12 mouse cellular contexts compared by ENCODE assay signal in genomic region chr9:62554606-62555005, GRCm38 (mm10). TPM values are rescaled to one million over a fixed set of nuclear protein-coding genes. Genes with fewer than 3 reads are reported as not detected.
A peak's percentile ranks its signal among the peaks of the same experiment; 100 is the strongest.
DNase-seq lines count a peak whose midpoint lies in the region; ATAC-seq and TF ChIP-seq lines count a peak whose summit lies in the region.
"Had no signal": no experiment of that assay in that cellular context is flagged by ENCODE, and none has a peak within 500 bp of the region (broad histone marks: within the 10 kb centered on the region; RNA-seq: fewer than 3 reads in every experiment).

No protein-coding gene starts in this region.

- DNase-seq in left cerebral cortex, adult 2 months (ENCODE audit: extremely low spot score in 1 of 2, low spot score in 2 of 2): peak; percentile 54 to 61
- no peak for DNase-seq in urinary bladder, postnatal 14 days (ENCODE audit: low spot score)
- DNase-seq in testis, postnatal 14 days (ENCODE audit: low spot score): no peak
- no peak for DNase-seq in gastrocnemius, postnatal 14 days
- DNase-seq: gastrocnemius, postnatal 25 days; kidney, adult 11 months; thymus, adult 2 months had no signal

- no peaks in the 10 kb centered on the region for H3K27me3 ChIP-seq in embryonic facial prominence, embryonic 15.5 days
- H3K27me3 ChIP-seq in forebrain, embryonic 16.5 days (replicated peaks; ENCODE audit: control insufficient read depth, insufficient read depth, low read length): no peaks in the 10 kb centered on the region
- no peaks in the 10 kb centered on the region for H3K27me3 ChIP-seq in neural tube, embryonic 15.5 days (replicated peaks)

- 63% methylated on average over 3 of the region's 3 CpGs for WGBS in embryonic facial prominence, embryonic 15.5 days
- WGBS in forebrain, embryonic 16.5 days: 19% methylated on average over 3 of the region's 3 CpGs
- WGBS in neural tube, embryonic 15.5 days: 26% methylated on average over 3 of the region's 3 CpGs

- no peak overlapping the region for H3K4me3 ChIP-seq in embryonic facial prominence, embryonic 15.5 days (replicated peaks)
- no peak overlapping the region for H3K4me3 ChIP-seq in forebrain, embryonic 16.5 days (replicated peaks; ENCODE audit: low read length)
- no peak overlapping the region for H3K4me3 ChIP-seq in left cerebral cortex, adult 2 months
- no peak overlapping the region for H3K4me3 ChIP-seq in neural tube, embryonic 15.5 days (replicated peaks)
- H3K4me3 ChIP-seq: myocyte had no signal

- H3K9me3 ChIP-seq in embryonic facial prominence, embryonic 15.5 days (replicated peaks): no peaks in the 10 kb centered on the region
- no peaks in the 10 kb centered on the region for H3K9me3 ChIP-seq in forebrain, embryonic 16.5 days (ENCODE audit: control insufficient read depth, low read length)
- H3K9me3 ChIP-seq in neural tube, embryonic 15.5 days (replicated peaks): no peaks in the 10 kb centered on the region

- H3K4me2 ChIP-seq in embryonic facial prominence, embryonic 15.5 days (replicated peaks): no peak overlapping the region
- no peak overlapping the region for H3K4me2 ChIP-seq in forebrain, embryonic 16.5 days (ENCODE audit: low read length)
- no peak overlapping the region for H3K4me2 ChIP-seq in neural tube, embryonic 15.5 days

- intact Hi-C loops in left cerebral cortex, adult 2 months (cut with DNase I): loop anchor here (2.0 to 10.0 kb wide), 4 partner anchors 212 to 510 kb away; no protein-coding TSS in a partner anchor
- intact Hi-C loops in gastrocnemius, postnatal 14 days (cut with DNase I; ENCODE audit: low total_unique reads): no loop called here

- no peaks in the 10 kb centered on the region for H3K4me1 ChIP-seq in embryonic facial prominence, embryonic 15.5 days
- peaks cover 19% of the 10 kb centered on the region for H3K4me1 ChIP-seq in forebrain, embryonic 16.5 days (replicated peaks; ENCODE audit: control insufficient read depth, insufficient read depth, low read length)
- peaks cover 15% of the 10 kb centered on the region for H3K4me1 ChIP-seq in neural tube, embryonic 15.5 days

- H3K9ac ChIP-seq in embryonic facial prominence, embryonic 15.5 days: no peak overlapping the region
- no peak overlapping the region for H3K9ac ChIP-seq in forebrain, embryonic 16.5 days (replicated peaks; ENCODE audit: low read depth, low read length)
- H3K9ac ChIP-seq in neural tube, embryonic 15.5 days (replicated peaks): no peak overlapping the region
- H3K9ac ChIP-seq: liver, embryonic 14.5 days had no signal

- H3K36me3 ChIP-seq in embryonic facial prominence, embryonic 15.5 days: no peaks in the 10 kb centered on the region
- no peaks in the 10 kb centered on the region for H3K36me3 ChIP-seq in forebrain, embryonic 16.5 days (ENCODE audit: control insufficient read depth, insufficient read depth)
- H3K36me3 ChIP-seq in neural tube, embryonic 15.5 days: no peaks in the 10 kb centered on the region

- no peak for TF ChIP-seq CTCF in left cerebral cortex, adult 2 months (IDR thresholded peaks at IDR 0.05)

- 0 out of 2 replicates have a peak, but pooled peaks have one; percentile 8 for ATAC-seq in embryonic facial prominence, embryonic 15.5 days (ENCODE audit: insufficient number of reproducible peaks, low FRiP score, low TSS enrichment, low read depth)
- ATAC-seq in forebrain, embryonic 16.5 days: peak; percentile 88
- peak; percentile 59 for ATAC-seq in neural tube, embryonic 15.5 days (ENCODE audit: low FRiP score)

- H3K27ac ChIP-seq in embryonic facial prominence, embryonic 15.5 days (replicated peaks): no peak overlapping the region
- H3K27ac ChIP-seq in forebrain, embryonic 16.5 days (ENCODE audit: low read length): peak overlapping the region; percentile 33; the same call in 1 of the 2 replicates
- peak overlapping the region; percentile 88 for H3K27ac ChIP-seq in left cerebral cortex, adult 2 months
- H3K27ac ChIP-seq in neural tube, embryonic 15.5 days (replicated peaks): no peak overlapping the region
- H3K27ac ChIP-seq: liver, embryonic 14.5 days had no signal

RNA-seq across cellular contexts. Expression of gene Coro2b, which starts 17.8 kb away (rescaled TPM):
- 9.5 and 10.3 TPM in 2 replicates for polyA plus RNA-seq in embryonic facial prominence, embryonic 15.5 days (2015; fragmentation: Nextera tagmentation; extraction: Ambion mirVana)
- 41.7 and 44.9 TPM in 2 replicates for polyA plus RNA-seq in forebrain, embryonic 16.5 days (2015; fragmentation: Nextera tagmentation; extraction: Ambion mirVana)
- total RNA-seq in left cerebral cortex, adult 2 months (2021): 100 to 1,000 TPM; 178 to 185 TPM
- 34.3 and 38.2 TPM in 2 replicates for polyA plus RNA-seq in neural tube, embryonic 15.5 days (2015; fragmentation: Nextera tagmentation; extraction: Ambion mirVana)
- 10 to 100 TPM in 1 of 2 experiments, 1 to 10 TPM in 1; 8.2 to 11.4 TPM for total RNA-seq in gastrocnemius, postnatal 14 days (2021)

Comparison
In these comparisons a context has a peak if more than half of its experiments do, and no peak if none do; other contexts are left out.
1. ATAC-seq: peak in every context shown above with its lines; median percentile 88 in forebrain, embryonic 16.5 days; 59 in neural tube, embryonic 15.5 days; 8 in embryonic facial prominence, embryonic 15.5 days.
2. H3K27ac ChIP-seq: peak in forebrain, embryonic 16.5 days (single experiment) and left cerebral cortex, adult 2 months (single experiment); none in embryonic facial prominence, embryonic 15.5 days (single experiment) and neural tube, embryonic 15.5 days (single experiment).
3. DNase-seq: peak in left cerebral cortex, adult 2 months (2 of 2); none in urinary bladder, postnatal 14 days (single experiment), testis, postnatal 14 days (single experiment) and gastrocnemius, postnatal 14 days (single experiment).